Mouse (Mus musculus) Muller cell, postnatal 12 days (primary cell): ENCODE results near the gene Wnt7a.

Experiments used
- DNase-seq: peaks from one replicate; pipeline ENCODE4 v3.0.0-alpha.2; 2015; ENCODE audit errors: inconsistent ontology term

The Wnt7a gene

DNA sequence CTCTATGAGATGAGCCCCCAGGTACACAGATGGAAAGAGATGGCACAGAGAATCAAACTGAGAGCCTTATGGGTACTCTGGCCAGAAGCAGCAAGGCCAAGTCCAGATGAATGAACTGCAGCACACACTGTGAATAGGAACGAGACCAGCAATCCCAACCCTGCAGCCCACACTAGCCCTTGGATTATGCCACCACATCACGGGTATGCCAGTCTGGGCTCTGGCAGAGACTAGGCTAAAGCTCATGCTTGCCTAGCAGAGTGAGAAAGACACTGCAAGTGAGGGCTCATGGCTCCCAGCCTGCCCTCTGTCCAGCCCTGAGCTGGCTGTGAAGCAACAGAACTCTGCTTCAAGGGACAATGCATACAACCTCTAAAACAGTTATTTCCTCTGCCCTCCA lies 26.7 kb downstream of the Wnt7a start:
- DNase-seq = no peak

- DNase-seq = no peak
These were observed 27.3 kb downstream of the Wnt7a start for GRCm38 (mm10) chr6:91383871-91384270.

GRCm38 (mm10) chr6:91383303-91383702 lies 27.9 kb downstream of the Wnt7a start:
- DNase-seq = no peak

DNA sequence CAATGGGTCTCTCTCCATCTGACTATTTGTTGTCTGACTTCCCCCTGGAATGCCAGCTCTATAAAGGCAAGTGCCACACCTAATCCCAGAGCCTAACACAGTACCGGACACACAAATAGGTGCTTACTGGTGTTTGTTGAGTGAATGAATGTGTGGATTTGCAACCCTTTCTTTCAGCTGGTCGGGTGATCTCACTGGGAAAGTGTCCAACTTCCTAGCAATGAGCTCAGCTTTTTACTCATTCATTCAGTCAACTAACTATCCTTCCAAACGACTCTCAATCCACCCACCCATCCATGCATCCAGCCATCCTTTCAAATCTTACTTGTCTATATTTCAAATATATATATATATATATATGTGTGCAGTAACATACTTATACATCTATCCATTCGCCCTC lies 31.3 kb downstream of the Wnt7a start:
- peak; percentile 3 for DNase-seq

DNA sequence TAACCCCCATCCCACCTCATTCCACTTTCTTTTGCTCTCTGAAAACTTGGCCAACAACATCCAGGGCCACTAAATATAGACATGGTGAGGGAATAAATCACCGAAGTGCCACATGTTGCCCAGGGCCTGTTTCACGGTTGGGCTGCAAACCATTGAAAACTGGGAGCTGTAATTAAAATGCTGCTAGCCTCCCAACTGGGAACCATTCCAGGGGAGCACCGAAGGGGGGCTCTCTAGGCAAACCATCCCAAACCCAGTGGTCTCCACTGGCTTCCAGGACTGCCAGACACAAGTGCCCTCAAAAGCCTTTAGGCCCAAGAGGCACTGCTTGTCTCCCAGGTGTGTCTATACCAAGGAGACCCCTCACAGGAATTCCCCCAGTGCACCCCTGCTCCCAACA lies 31.9 kb downstream of the Wnt7a start:
- no peak for DNase-seq

GRCm38 (mm10) chr6:91372977-91373376 lies 38.2 kb downstream of the Wnt7a start:
- peak; percentile 37 for DNase-seq

GRCm38 (mm10) chr6:91372586-91372971 lies 38.6 kb downstream of the Wnt7a start:
- no peak for DNase-seq

GRCm38 (mm10) chr6:91371912-91372585 lies 39.1 kb downstream of the Wnt7a start:
- DNase-seq = no peak

DNA sequence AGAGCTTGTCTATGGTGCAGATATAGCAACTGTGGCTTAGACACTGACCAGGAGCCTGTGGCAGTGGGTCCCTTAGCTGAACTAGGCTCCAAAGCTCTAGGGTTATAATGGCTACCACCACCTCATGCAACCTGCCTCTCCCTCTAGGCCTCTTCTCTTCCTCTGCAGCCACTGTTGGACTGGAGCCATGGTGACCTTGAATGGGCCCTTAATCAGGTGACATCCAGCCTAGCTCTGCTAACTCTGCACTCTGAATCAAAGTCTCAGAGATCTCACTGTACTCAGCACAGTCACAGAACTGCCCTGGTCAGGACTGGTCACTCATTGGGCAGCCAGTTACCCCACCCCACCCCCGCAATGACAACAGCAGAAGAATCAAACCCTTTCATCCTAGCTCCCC lies 44.4 kb downstream of the Wnt7a start:
- DNase-seq = no peak

DNA sequence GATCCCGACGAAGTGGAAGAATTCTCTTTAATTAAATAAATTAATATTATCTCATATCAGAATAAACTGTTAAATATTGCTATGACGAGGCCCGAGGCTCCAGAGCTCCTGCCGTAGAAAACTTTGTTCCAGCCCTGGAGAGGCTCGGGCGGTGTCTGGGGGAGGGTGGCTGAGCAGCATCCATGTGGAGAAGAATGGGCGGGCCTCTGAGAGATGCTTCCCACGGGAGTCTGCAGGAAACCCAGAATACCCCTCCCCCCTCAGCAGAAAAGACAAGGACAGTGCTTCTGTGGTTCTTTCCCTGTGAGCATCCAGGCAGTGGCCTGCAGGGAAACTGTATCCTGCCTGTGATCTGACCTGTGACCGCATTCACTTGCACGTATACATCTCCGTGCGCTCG lies 45.7 kb downstream of the Wnt7a start:
- DNase-seq = no peak

DNA sequence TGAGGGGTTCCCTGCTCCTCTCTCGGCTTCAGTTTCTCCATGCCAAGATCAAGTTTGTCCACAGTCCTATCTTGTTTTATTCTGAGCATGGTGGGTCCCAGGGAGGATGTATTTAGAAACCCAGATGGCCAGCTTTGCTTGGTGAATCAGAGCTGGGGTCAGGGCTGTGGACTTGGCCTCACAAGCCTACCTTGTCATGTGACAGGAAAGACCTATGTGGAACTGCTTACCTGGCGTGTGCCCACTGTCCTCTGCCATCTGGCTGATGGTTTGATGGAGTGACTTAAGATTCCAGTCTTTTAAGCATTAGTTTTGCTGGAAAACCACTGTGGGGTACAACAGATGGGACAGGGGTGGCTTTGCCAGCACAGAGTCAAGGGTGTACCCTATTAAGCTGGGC lies 48.4 kb downstream of the Wnt7a start:
- DNase-seq = no peak

- DNase-seq = no peak
These were observed 50.2 kb downstream of the Wnt7a start for GRCm38 (mm10) chr6:91360998-91361397.

- no peak for DNase-seq
These were observed 50.8 kb downstream of the Wnt7a start for GRCm38 (mm10) chr6:91360371-91360690.

GRCm38 (mm10) chr6:91359672-91360370 lies 51.3 kb downstream of the Wnt7a start:
- DNase-seq = no peak

DNA sequence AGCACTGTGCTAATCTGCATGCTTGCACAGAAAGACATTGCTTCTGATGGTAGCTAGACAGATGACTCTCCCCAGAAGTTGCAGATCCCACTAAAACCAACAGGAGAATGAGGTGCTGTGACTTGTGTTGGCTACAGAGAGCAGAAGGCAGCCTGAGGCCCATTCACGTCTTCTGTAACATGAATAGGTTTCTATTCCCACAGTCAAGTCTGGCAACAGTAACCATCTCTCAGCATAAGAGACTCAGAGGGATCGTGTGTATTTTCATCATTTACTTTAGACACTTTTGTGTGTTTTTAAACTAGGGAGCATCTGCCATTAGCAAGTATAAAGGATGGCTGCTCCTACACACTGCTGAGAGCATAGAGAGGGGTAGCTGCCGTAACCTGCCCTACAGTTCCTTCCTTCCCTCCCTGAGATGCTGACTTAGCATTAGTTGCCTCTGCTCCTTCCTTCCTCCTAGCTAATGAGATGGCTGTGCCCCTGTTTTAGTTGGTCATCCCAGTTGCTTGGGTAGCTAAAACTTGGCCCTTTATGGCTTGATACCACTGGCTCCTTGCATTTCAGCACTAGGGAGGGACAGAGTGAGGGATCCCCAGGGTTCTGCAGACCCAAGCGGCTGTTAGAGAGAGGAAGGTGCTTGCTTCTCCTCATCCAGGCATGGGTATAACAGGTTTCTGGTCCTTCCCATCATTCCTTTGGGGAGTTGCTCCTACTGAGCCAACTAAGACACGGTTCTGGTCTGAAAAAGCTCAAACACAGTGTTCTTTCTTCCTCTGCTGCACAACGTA lies 52.1 kb downstream of the Wnt7a start:
- DNase-seq = no peak

DNA sequence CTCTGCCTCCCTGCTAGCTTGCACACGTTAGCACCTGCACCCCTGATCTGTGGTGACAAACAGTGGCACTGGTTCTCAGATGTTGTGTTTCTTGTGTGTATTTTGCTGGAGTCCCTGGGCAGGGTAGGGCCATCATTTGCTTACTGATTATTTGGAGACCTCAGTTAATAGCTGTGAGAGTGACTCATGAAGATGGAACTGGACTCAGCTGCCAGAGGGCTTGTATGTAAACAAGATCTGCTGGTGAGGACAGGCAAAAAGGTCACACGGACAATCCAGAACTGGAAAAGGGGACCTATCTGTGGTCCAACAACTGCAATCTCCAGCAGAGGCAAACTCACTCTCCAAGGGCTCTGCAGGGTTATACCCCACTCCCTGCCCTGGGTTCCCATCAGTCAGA lies 52.8 kb downstream of the Wnt7a start:
- peak; percentile 38 for DNase-seq

- DNase-seq = no peak
These were observed 53.8 kb downstream of the Wnt7a start for GRCm38 (mm10) chr6:91357238-91357876.

DNA sequence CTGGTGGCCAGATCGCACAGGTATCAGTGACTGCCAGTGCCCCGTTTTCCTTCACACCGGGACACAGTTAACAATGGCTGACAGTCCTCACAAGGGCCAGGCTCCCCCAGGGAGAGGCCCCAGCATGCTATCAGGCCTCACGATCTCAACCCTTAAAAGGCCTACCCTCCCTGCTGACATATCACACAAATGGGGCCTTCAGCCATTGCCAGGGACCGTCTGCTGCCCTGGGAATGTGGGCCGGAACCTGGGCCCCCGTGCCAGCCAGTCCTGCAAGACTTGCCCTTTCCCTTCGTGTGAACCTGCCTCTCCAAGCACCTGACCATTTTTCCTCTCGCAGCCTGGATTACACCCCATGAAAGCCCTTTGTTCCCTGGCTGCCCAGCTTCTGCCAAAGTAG lies 61.5 kb downstream of the Wnt7a start:
- DNase-seq = no peak

GRCm38 (mm10) chr6:91347721-91348120 lies 63.4 kb downstream of the Wnt7a start:
- no peak for DNase-seq

DNA sequence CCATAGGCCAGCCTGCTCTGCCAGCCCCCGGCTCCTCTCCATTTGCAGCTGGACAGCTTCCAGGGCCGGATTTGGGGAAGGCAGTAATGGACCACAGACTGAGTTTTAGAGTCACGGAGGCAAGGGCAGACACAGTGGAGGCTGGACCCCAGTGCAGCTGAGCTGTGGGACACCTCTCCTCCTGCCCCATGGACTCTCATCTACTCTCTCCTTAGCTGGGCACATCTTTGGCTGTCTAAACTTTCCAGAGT lies 64.3 kb downstream of the Wnt7a start:
- DNase-seq = peak; percentile 22

DNA sequence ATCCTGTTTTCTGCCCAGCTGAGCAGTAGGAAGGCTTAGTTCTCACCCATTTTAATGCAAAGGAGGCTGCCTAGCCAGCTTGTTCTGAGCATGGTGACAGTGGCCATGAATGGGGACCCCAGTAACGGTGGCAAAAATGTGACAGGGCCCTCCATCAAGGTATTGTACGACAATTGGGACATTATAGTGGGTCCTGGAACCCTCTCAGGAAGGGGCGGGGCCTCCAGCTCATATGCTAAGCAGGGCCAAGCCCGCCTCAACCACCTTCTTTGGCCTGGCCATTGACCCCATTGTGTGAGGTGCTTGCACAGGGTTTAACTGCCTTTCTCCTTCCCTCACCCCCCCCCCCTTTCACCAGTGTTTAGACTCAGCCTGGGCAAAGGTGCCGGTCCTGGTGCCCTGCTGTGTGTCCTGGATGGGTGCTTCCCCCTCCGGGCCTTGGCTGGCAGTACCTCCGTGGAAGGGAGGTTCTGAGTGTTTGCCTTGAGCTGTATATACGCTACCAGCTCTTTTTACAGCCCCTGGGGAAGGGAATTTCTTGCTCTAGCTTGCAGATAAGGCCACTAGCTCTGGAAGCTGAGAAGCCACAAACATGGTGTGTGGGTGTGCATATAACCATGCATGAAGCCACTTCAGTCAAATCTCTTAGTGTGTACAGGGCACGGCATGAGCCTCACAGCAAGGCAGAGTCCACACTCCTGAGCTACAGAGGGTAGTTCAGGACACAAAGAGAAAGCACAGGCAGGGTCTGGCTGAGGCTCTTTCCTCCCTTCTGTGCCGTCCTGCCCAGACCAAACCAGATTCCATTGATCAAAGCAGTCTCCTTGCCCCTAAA lies 64.9 kb downstream of the Wnt7a start:
- DNase-seq = no peak

DNA sequence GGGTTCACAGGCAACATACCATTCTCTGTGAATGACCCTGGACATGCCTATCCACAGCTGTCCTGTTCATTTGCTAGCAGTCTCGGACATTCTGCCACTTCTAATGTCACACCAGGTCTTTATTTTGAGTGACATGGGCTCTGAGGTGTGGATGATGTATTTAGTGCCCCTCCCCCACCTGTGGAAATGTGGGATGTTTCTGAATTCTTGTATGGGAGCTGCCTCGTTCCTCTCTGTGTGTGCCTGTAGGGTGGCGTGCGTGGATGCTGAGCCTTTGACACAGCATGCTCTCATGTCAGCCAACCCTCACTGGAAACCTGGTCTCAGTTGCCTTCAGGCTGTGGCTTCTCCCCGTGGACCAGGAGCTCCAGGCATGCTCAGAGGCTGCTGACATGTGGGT lies 66.1 kb downstream of the Wnt7a start:
- DNase-seq = no peak
